Mouse (Mus musculus) natural killer cell, adult 2 months (primary cell): ENCODE results near the gene Ccl28.
A peak's percentile ranks its signal among the peaks of the same experiment; 100 is the strongest.
"Not testable (repeated sequence)": the region's sequence is repeated elsewhere in the genome, so short reads cannot be mapped to it uniquely, and the experiment has no call there.

Experiments
- DNase-seq, 2 experiments: peaks; one replicate each; pipeline ENCODE4 v3.0.0; 2022; ENCODE audit warnings: low spot score in 2 of 2

Gene Ccl28

DNA sequence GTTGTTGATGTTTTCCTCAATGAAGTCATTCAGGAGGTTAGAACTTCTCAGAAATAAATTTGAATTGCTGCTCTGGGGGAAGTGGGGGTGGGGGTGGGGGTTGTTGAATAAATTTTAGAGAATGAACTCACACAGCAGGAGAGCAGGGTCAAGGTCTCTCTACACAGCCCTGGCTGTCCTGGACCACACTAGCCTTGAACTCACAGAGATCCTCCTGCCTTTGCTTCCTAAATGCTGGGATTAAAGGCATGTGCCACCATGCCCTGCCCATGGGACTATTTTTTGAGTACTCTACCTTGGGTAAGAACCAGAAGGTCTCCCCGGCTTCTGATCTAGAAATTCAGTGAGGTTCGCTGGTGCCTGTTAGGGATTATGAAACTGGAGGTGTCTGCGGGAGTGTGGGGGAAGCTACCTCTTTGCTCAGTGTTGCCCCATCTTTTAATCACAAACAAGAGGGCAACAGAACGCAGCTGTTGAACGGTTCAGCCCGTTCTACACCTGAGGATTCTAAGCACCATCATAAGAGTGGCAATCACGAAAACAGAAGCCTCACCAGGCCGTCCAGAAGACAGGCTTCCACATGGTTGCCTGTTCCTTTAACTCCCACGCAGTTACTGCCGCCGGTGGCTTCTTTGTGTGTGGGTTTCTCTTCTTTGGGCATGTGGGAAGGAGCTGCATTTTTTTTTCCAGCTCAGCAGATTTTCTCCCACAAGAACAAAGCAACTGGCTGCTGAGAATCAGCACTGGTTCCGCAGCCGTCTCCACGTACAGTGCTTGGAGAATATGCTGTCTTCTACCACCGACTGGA, 25.5 kb downstream of the Ccl28 start:
- DNase-seq = no peak

DNA sequence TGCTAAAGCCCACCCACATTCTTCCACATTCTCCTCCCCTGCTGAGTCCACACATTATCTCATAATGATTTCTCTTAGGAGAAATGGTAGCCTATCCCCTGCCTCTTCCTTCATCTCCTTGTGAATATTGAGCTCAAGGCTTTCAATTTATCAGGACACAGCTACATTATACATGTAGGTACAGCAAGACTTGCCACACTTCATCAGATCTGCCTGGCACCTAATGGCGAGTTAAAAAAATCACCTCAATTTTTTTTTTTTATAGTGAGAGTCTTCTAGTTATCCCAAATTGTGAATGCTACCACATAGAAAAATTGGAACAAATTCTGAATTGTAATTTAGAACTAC, 26.1 kb downstream of the Ccl28 start:
- no peak for DNase-seq

DNA sequence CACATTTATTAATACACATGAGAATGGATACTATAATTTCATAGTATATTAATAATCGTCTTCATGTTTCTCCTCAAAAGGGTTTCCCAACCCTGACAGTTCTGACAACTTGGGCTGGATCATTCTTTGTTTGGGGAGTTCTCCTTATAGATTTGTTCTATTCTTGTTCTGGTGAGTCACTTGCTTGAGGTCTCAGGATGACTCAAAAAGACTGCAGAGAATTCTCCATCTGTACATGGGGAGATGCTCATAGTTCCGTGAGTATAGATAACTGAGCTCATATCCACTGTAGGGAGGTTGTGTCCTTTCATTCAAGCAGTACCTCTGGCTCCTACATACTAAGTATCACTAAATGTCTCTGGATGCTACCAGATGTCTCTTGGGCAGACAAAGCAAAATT, 31.1 kb downstream of the Ccl28 start:
- no peak for DNase-seq

DNA sequence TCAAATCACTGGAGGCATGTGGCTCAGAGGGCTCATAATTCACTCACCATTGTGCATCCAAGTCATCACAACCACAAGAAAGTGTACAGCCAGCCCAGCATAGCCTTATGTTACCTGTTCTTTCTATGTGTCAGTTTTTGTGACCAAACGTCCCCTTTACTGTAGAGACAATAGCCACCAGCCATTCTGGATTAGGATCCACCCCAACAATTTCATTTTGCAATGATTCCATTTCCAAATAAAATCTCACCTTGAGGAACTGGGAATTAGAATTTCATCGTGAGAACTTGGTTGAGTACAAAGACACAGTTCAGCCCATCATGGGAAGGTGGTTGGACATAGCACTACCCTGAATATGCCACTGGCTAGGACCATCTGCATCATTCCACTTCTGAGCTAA, 32.6 kb downstream of the Ccl28 start:
- DNase-seq = no peak

DNA sequence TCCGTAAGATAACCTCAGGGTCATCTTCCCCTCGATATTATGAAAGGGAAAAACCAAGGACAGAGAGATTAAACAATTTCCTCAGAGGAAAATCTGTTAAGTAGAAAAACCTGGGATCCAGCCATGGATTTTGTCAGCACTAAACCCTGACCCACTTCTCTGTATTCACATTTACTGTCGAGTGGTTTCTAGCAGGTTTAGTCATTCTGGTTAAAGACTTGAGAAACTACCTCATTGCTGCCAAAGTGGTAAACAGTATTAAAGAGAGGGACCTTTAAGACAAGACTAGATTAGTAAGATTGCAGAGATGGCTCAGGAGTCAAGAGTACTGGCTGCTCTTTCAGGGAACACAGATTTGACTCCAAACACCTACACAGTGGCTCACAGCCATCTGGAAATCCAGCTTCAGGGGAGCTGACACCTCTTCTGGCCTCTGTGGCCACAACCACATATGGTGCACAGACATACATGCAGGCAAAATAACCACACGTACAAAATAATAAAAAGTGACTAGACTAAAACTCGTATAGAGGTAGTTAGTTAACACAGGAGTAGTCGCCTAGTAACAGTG, 33.3 kb downstream of the Ccl28 start:
- DNase-seq = no peak

DNA sequence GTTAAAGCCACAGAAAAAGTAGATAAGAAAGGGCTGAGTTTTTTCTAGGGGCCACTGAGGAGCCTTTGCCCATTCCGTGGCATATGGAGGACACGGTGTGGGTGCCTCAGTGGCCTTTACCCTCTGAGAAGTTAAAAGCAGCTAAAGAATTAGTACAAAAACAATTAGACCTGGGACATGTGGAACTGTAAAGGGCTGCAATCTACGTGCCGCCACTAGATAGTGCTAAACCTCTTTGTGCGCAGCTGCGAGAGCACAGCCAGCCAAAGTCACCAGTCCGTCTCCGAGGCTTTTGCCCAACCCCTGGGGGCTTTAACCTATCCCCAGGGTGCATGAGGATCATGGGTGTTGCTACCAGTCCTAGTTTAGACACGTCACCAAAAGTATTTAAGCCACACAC, 37.8 kb downstream of the Ccl28 start:
- not testable (repeated sequence) for DNase-seq

DNA sequence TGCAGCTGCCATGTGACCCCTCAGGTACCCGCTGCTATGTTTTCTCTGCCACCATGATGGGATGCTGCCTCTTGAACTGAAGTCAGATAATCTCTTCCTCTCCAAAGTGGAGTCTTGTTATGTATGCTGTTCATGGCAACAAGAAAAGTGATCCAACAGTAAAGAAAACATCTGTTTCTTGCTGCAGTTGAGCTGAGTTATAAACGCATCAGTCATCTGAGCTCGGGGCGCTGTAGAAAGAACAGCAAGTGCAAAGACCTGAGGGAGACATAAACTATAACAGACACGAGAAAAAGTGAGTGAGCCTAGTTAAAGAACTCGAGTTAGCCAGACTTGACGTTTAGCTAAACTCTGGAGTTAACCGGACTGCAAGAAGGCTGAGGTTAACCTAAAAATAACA, 55.2 kb downstream of the Ccl28 start:
- DNase-seq = no peak

DNA sequence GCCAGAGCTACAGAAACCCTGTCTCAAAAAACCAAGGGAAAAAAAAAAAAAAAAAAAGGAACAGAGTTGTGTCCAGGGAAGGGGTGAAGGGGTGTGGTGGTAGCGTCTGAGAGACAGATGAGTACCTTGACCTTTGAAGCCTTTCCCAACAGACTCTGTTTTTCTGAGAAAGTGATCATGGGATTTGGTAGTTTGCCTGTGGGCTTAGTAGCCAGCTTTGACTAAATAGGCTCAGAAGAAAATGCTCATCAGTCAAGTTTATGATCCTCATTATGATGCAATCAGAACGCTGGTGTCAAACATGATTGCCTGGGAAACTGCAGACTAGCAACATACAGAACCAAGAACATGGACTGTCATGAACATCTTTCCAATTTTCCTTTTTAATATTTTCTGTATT, 56.1 kb downstream of the Ccl28 start:
- DNase-seq = no peak

DNA sequence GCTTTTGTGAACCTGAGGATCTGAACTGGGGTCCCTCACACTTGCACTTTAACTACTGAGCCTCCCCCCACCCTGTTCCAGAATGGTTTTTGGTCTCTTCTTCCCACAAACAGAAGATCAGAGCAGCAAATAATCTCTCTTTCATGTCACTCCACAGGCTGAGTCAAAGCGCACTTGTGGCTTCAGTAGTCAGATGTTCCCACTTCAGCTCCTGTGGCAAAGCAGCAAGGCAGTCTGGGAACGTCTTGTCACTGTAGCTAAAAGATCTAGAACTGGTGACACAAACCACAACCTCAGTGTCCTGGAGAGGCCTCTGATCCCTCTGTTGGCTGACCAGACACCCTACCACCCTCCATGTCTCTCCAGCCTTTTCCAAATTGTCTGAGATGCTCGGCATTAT, 57.5 kb downstream of the Ccl28 start:
- DNase-seq = no peak

DNA sequence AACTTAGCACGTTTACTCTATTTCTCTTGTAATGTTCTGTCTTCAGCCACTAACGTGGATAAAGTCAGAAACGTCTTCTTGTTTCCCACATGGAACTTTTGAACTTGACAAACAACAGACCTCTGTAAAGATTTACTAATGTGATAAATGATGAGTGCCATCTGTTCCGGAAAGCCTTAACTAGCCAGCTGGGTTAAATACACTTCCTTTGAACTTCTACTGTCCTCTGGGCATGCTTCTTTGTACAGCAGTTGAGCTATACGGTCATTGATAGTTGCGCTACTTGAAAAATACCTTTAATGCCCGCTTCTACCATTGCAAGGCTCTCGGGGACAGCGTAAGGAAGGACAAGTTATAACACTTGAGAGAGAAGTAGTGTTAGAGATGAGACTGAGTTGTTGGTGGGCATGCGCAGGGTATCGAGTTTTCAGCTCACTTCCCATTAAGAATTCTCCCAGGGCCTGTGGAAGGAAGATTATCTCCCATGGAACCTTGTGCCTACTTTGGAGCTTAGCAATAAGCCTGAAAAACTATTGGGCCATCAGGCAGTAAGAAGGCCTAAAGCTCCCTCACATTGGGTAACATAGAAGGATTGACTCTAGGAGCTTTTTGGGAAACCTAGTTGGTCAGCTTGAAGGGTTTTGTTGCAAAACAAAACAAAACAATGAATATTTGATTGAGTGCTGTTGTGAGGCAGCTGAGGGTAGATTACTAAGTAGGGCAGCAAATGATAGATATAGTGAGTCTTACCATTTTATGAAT, 61.0 kb downstream of the Ccl28 start:
- no peak for DNase-seq

DNA sequence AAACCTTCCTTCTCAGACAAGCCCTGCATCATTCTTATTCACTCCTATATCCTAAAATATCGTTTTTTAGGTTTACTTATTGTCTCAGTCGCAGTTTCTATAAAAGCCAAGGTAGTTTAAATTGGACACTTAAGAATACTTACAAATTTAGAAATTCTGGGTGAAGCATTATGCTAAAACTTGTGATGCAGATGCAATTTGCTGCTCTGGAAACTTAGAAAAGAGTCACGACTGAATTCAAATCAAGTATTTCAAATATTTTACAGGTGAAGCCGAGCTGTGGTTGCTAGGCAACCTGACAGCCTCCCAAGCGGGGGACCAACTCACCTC, 66.1 kb downstream of the Ccl28 start:
- DNase-seq = no peak

DNA sequence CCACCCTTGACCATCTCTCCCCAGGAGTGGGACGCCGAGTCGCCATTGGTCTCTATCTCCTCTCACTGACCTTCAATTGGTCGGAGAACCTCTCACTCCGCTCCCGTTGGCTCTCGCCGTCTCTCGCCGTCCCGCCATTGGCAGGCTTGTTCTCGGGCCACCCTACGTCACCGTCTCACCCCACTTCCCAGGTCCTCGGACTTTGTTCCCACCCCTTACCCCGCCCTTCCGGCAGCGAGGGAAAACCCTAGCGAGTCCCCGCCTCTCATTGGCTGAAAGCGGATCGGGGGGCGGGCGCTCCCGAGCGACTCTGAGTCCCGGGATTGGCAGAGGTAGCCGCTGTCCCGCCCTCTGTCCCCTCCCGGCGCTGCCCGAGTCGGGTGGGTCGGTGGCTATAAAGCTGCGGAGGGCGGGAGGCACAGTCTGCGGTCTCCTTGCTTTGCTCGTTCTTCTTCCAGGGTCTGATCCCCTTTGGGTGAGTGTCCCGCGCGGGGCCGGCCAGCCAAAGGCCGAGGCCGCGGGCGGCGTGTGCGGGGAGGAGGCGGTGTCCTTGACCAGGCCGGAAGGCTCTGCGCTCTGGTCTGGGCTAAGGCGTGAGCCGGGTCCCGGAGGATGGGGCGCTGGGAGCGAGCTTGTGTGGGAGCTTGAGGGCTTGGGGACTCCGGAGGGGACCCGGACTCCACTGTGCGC, 66.6 kb downstream of the Ccl28 start, which contains the start of gene Hmgcs1:
Hmgcs1 (plus strand) TSS at position 341 of the 690 bp plus-strand sequence.
- DNase-seq = peak; percentile 98

DNA sequence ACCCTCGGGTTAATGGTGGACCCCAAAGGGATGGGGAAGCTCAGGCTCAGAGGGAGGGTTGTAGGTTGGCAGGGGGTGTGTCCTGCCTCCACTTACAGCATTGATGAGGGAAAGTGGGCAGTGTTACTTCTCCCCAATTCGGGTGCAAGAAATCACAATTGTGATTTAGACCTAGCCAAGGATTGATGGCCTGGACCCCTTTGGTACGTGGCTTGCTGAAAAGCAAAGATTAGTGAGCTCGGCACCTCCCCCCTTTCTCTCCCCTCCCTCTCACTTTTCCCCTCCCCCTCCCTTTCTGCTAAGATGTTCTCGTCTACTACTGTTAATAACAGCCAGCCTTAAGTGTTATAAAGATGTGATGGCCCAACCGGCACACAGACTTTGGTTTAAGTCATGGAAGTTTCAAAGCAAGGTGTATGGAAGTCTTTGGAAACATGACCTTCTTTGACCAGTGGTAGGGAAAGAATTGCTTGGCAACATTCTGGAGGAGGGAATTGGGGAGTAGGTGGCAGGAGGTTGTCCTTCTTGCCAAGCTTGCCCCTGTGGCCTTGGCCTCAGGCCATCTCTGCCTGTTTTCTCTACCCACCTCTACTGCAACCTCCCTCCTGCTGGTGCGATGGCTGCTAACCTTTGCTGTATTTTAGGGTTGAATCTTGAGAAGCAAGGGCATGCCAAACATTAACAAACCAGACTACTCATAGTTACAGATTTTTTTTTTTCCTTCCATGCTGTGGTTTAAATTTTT, 67.4 kb downstream of the Ccl28 start:
- no peak for DNase-seq

DNA sequence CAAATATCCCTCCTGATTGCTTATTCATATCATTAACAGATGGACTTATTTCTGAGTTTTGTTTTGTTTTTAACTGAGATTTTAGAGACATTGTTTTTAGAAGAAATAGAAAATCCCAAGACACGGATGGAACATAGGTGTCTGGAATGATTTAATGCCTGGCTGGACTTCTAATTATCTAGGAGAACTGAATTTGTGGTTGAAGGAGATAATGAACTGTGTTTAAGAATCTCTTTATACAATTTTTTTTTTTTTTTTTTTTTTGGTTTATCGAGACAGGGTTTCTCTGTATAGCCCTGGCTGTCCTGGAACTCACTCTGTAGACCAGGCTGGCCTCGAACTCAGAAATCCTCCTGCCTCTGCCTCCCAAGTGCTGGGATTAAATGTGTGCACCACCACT, 68.3 kb downstream of the Ccl28 start:
- DNase-seq = not testable (repeated sequence)

DNA sequence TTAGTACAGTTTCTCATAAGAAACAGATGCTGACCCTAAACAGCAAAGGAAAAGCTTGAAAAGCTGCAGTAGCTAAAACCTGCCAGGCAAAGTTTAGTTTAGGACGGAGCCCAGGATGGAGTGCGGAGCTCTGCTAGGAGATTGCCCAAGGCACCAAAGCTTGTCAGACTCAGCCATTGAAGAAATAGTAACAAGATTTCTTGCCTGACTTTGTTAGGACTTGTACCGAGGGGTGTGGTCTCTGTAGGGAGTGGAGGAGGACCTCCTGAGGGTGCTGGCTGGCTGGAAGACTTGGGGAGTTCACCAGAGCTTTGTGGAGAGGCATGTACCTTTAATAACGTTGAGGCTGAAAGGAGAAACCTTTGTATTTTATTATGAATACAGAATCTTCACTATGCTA, 72.1 kb downstream of the Ccl28 start:
- no peak for DNase-seq

DNA sequence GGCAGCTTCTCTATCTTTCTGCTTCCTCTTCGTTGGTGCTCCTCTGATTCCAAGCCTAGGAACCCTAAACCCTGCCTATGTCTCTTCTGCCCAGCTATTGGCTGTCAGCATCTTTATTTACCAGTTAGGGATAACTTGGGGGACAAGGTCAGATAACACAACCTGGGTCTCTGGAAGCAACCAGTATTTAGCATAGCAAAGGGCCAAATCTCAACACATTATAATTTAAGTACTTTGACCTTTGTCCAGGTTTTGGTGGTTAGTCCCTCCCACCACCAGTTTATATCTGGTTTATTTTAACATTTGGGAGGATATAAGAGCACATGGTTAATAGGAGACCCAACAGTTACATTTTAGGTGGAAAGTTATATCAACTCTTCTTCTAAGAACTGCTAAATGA, 72.9 kb downstream of the Ccl28 start:
- no peak for DNase-seq

DNA sequence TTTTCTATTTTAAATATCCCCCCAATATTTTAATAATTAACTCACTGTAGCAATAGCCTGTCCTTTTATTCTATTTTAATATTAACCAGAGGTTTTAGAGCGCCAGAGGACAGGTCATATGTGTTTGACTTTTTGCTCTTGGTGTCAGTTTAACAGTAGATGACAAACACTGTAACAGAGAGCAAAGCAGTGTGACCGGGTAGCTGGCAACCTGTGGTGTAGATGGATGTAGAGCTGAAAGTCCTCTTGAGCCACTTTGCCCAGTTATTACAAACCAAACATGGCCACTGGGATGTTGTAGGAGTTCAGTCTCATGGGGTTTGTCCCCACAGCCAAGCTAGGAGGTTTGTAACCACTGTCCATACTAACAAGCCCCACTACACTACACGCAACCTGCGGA, 74.8 kb downstream of the Ccl28 start:
- DNase-seq = no peak
